Mouse (Mus musculus): ENCODE measurements around the gene Pkn1. TPM values are rescaled to one million over a fixed set of nuclear protein-coding genes. Genes with fewer than 3 reads are reported as not detected.

Pkn1 gene
- polyA plus RNA-seq, 1 experiment from 2014 or later: 15.4 TPM

DNA sequence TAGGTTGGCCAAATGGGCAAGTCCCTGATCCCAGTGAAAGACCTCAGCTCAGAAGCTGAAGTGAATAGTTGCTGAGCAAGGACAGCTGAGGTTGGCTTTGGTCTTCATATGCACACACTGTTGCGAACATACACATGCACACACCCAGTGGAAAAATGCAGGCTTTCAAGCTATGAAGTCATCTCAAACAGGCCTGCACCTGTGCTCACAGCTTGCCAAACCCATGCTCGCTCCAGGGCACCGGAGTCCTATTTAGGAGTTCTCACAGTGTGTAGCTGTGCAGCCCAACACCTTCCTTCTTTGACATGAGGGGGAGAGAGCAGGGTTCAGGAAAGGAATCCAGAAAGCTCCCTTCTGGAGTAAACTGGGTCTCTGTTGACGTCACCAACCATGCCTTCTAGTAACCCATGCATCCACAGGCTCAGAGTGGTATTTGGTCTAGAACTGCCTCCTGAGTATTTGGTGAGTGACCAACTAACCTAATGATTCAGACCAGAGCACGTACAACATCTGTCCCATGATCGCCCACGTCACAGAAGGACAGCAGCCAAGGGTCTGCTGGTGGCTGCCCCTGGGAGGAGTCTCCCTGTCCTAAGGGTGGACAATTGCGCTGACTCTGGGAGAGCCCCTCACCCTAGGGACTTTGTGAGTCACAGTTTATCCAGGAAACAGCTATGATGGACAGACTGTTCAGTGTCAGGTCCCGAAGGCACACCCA lies 79.3 kb downstream of the Pkn1 start:
- Histone ChIP-seq H3K36me3 (no peaks in the 10 kb centered on the region), H3K27ac (no peak overlapping the region), H3K4me3 (no peak overlapping the region), H3K4me1 (replicated peaks) (peaks cover 3% of the 10 kb centered on the region; the same call in 1 of the 2 replicates), H3K9ac (no peak overlapping the region), H3K9me3 (replicated peaks) (no peaks in the 10 kb centered on the region), H3K4me2 (no peak overlapping the region), H3K27me3 (no peaks in the 10 kb centered on the region)
- WGBS: 77% methylated on average over 9 of the region's 9 CpGs
- ATAC-seq (replicated peaks; ENCODE audit: insufficient number of reproducible peaks, insufficient read depth, low FRiP score, low read depth): no peak

DNA sequence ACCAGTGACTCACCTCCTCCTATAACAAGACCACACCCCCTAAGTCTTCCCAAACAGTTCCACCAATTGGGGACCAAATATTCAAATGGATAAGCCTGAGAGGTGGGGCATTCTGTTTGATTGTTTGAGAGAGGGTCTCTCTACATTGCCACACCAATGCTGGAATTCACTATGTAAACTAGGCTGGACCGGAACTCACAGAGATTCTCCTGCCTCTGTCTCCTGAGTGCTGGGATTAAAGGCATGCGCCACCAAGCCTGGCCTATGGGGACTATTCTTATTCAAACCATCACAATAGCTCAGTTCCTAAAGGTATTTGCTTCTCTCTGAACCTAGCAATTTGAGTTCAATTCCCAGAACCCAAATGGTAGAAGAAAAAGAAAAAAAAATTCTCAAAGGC lies 80.4 kb downstream of the Pkn1 start:
- 90% methylated on average over 2 of the region's 2 CpGs for WGBS
- Histone ChIP-seq H3K27ac (no peak overlapping the region), H3K9me3 (replicated peaks) (no peaks in the 10 kb centered on the region), H3K4me2 (no peak overlapping the region), H3K9ac (no peak overlapping the region), H3K36me3 (0 out of 2 replicates have a peak, but pooled peaks cover 4% of the 10 kb centered on the region), H3K4me1 (replicated peaks) (peaks cover 3% of the 10 kb centered on the region; the same call in 1 of the 2 replicates), H3K4me3 (no peak overlapping the region), H3K27me3 (no peaks in the 10 kb centered on the region)
- no peak for ATAC-seq (replicated peaks; ENCODE audit: insufficient number of reproducible peaks, insufficient read depth, low FRiP score, low read depth)

DNA sequence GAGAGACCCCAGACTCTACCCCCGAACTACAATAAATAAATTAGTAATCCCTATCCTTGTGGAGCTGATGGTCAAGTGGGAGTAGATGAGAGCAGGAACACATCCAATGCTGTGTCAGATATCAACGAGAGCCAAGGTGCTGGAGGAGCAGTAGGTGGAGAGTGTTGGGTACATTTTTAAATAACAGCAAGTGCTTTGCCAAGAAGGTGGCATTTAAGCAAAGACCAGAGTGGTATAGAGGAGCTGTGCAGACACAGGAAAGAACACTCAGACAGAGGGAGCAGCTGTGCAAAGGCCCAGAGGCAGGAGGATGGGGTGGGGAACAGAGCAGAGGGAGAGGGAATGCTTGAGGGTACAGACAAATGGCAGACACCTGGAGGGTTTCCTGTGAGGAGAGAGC lies 81.9 kb downstream of the Pkn1 start:
- Histone ChIP-seq H3K27me3 (no peaks in the 10 kb centered on the region), H3K9me3 (replicated peaks) (no peaks in the 10 kb centered on the region), H3K4me2 (no peak overlapping the region), H3K9ac (no peak overlapping the region), H3K27ac (no peak overlapping the region), H3K36me3 (peaks cover 14% of the 10 kb centered on the region; the same call in 1 of the 2 replicates), H3K4me3 (no peak overlapping the region), H3K4me1 (replicated peaks) (peaks cover 2% of the 10 kb centered on the region; the same call in 1 of the 2 replicates)
- ATAC-seq (replicated peaks; ENCODE audit: insufficient number of reproducible peaks, insufficient read depth, low FRiP score, low read depth): no peak
- 72% methylated on average over 2 of the region's 2 CpGs for WGBS

- H3K27me3 ChIP-seq: no peaks in the 10 kb centered on the region
- H3K4me3 ChIP-seq: no peak overlapping the region
- H3K36me3 ChIP-seq: peaks cover 18% of the 10 kb centered on the region; the same call in 1 of the 2 replicates
- H3K4me1 ChIP-seq (replicated peaks): no peaks in the 10 kb centered on the region
- no peak overlapping the region for H3K9ac ChIP-seq
- no peak for ATAC-seq (replicated peaks; ENCODE audit: insufficient number of reproducible peaks, insufficient read depth, low FRiP score, low read depth)
- H3K9me3 ChIP-seq (replicated peaks): no peaks in the 10 kb centered on the region
- no peak overlapping the region for H3K27ac ChIP-seq
- H3K4me2 ChIP-seq: no peak overlapping the region
These were observed 82.4 kb downstream of the Pkn1 start for GRCm38 (mm10) chr8:83616625-83617024.

Small RNA genes within 50 kb of the gene (microRNA-seq; reads per million reads assigned to microRNA genes)
- not detected for gene Mir1668

Other genes with a start within 250 kb of the Pkn1 start
- gene Scoc, start 240.8 kb downstream of the Pkn1 start, polyA plus RNA-seq (2015; fragmentation: Nextera tagmentation; extraction: Ambion mirVana): 68.4 and 80.7 TPM in 2 replicates
- gene Olfr370, start 163.4 kb downstream of the Pkn1 start, polyA plus RNA-seq (2015; fragmentation: Nextera tagmentation; extraction: Ambion mirVana): not detected in 2 replicates
- 537 and 672 TPM in 2 replicates for gene Ndufb7, start 132.5 kb downstream of the Pkn1 start, polyA plus RNA-seq (2015; fragmentation: Nextera tagmentation; extraction: Ambion mirVana)
- 349 and 431 TPM in 2 replicates for gene Tecr, start 91.2 kb downstream of the Pkn1 start, polyA plus RNA-seq (2015; fragmentation: Nextera tagmentation; extraction: Ambion mirVana)
- gene Dnajb1, start 91.0 kb downstream of the Pkn1 start, polyA plus RNA-seq (2015; fragmentation: Nextera tagmentation; extraction: Ambion mirVana): 36.7 and 47.2 TPM in 2 replicates
- 127 and 141 TPM in 2 replicates for gene Gipc1, start 46.5 kb downstream of the Pkn1 start, polyA plus RNA-seq (2015; fragmentation: Nextera tagmentation; extraction: Ambion mirVana)
- gene Ptger1, start 32.5 kb downstream of the Pkn1 start, polyA plus RNA-seq (2015; fragmentation: Nextera tagmentation; extraction: Ambion mirVana): 0.45 and 0.84 TPM in 2 replicates
- gene Ddx39, start 16.0 kb upstream of the Pkn1 start, polyA plus RNA-seq (2015; fragmentation: Nextera tagmentation; extraction: Ambion mirVana): 107 and 135 TPM in 2 replicates
- 31.2 and 38.7 TPM in 2 replicates for gene Adgre5, start 42.1 kb upstream of the Pkn1 start, polyA plus RNA-seq (2015; fragmentation: Nextera tagmentation; extraction: Ambion mirVana)
- 7.1 and 10.7 TPM in 2 replicates for gene Adgrl1, start 200.9 kb upstream of the Pkn1 start, polyA plus RNA-seq (2015; fragmentation: Nextera tagmentation; extraction: Ambion mirVana)

Data from heart, embryonic 15.5 days (tissue).